Mouse (Mus musculus) kidney, embryonic 16.5 days (tissue): ENCODE results near the gene Lmnb2. TPM values are rescaled to one million over a fixed set of nuclear protein-coding genes. Genes with fewer than 3 reads are reported as not detected.
A peak's percentile ranks its signal among the peaks of the same experiment; 100 is the strongest.

Experiments
- ATAC-seq: fragments of 200-750 bp; cut with Nextera tagmentation; 2 replicates; pipeline ENCODE4 v1.8.0; 2017; ENCODE audit warnings: moderate TSS enrichment; ENCODE audit not compliant: low FRiP score, low TSS enrichment
- H3K27ac ChIP-seq: fragments of 300-500 bp; sonication (generic); 2 replicates; pipeline ENCODE4 v1.5.1; 2014; ENCODE audit warnings: low read length
- H3K27me3 ChIP-seq: fragments of 300-500 bp; sonication (generic); 2 replicates; pipeline ENCODE4 v1.6.1; 2014; ENCODE audit warnings: low read length, control low read depth, mixed read lengths; ENCODE audit not compliant: insufficient read depth
- H3K36me3 ChIP-seq: fragments of 300-500 bp; sonication (generic); 2 replicates; pipeline ENCODE4 v1.6.1; 2014; ENCODE audit warnings: low read length, control low read depth, mixed read lengths; ENCODE audit not compliant: insufficient read depth
- H3K4me1 ChIP-seq: fragments of 300-500 bp; sonication (generic); 2 replicates; pipeline ENCODE4 v1.6.1; 2014; ENCODE audit warnings: low read length, control low read depth, mixed read lengths; ENCODE audit not compliant: insufficient read depth
- H3K4me2 ChIP-seq: fragments of 300-500 bp; sonication (generic); replicated peaks from 2 replicates; pipeline ENCODE4 v1.6.1; 2014; ENCODE audit warnings: low read depth, low read length
- H3K4me3 ChIP-seq: fragments of 300-500 bp; sonication (generic); 2 replicates; pipeline ENCODE4 v1.5.1; 2014; ENCODE audit warnings: mild to moderate bottlenecking, low read length
- H3K9ac ChIP-seq: fragments of 300-500 bp; sonication (generic); replicated peaks from 2 replicates; pipeline ENCODE4 v1.6.1; 2014; ENCODE audit warnings: low read length
- H3K9me3 ChIP-seq: fragments of 300-500 bp; sonication (generic); 2 replicates; pipeline ENCODE4 v1.6.1; 2016; ENCODE audit warnings: low read length, control low read depth
- WGBS: fragments of 180-500 bp; shearing (Covaris S2); extraction: QIAGEN DNeasy Blood & Tissue Kit; methylation state at CpG from one replicate; pipeline ENCODE4 v1.1.7; 2014; 5-methylcytosine and 5-hydroxymethylcytosine counted together
- polyA plus RNA-seq: library from polyadenylated mRNA; unstranded; fragments of >200 nt; fragmentation: Nextera tagmentation; extraction: Ambion mirVana; gene quantifications from 2 replicates; pipeline ENCODE4 v1.2.1, GENCODE M21; 2015

The Lmnb2 gene
- polyA plus RNA-seq, 1 experiment from 2014 or later: 61.8 TPM

- peaks cover 5% of the 10 kb centered on the region; the same call in 1 of the 2 replicates for H3K36me3 ChIP-seq
- 80% methylated on average over 7 of the region's 7 CpGs for WGBS
- no peak for ATAC-seq
- H3K4me1 ChIP-seq: peaks cover 11% of the 10 kb centered on the region
- no peaks in the 10 kb centered on the region for H3K27me3 ChIP-seq
- H3K9me3 ChIP-seq: no peaks in the 10 kb centered on the region
- H3K4me3 ChIP-seq: no peak overlapping the region
- H3K9ac ChIP-seq: no peak overlapping the region
- H3K27ac ChIP-seq: no peak overlapping the region
- H3K4me2 ChIP-seq: no peak overlapping the region
Measured at GRCm38 (mm10) chr10:80895100-80895499, 22.9 kb downstream of the Lmnb2 start.

GRCm38 (mm10) chr10:80887181-80887580 is 30.9 kb downstream of the Lmnb2 start:
- no peaks in the 10 kb centered on the region for H3K9me3 ChIP-seq
- H3K27ac ChIP-seq: no peak overlapping the region
- whole genome bisulfite sequencing: 36% methylated on average over 11 of the region's 11 CpGs
- no peak overlapping the region for H3K9ac ChIP-seq
- peaks cover 11% of the 10 kb centered on the region; the same call in 1 of the 2 replicates for H3K27me3 ChIP-seq
- no peak overlapping the region for H3K4me3 ChIP-seq
- no peak overlapping the region for H3K4me2 ChIP-seq
- no peak for ATAC-seq
- H3K36me3 ChIP-seq: no peaks in the 10 kb centered on the region
- no peaks in the 10 kb centered on the region for H3K4me1 ChIP-seq

- WGBS: 31% methylated on average over 10 of the region's 10 CpGs
- no peak for ATAC-seq
- Histone ChIP-seq H3K4me2 (no peak overlapping the region), H3K4me1 (no peaks in the 10 kb centered on the region), H3K36me3 (no peaks in the 10 kb centered on the region), H3K27ac (no peak overlapping the region), H3K27me3 (no peaks in the 10 kb centered on the region), H3K9ac (no peak overlapping the region), H3K9me3 (no peaks in the 10 kb centered on the region), H3K4me3 (no peak overlapping the region)
Measured at GRCm38 (mm10) chr10:80881301-80881700, 36.7 kb downstream of the Lmnb2 start.

GRCm38 (mm10) chr10:80880901-80881300 is 37.1 kb downstream of the Lmnb2 start:
- no peak for ATAC-seq
- H3K9me3 ChIP-seq: no peaks in the 10 kb centered on the region
- no peak overlapping the region for H3K27ac ChIP-seq
- no peak overlapping the region for H3K9ac ChIP-seq
- no peak overlapping the region for H3K4me2 ChIP-seq
- H3K4me3 ChIP-seq: no peak overlapping the region
- no peaks in the 10 kb centered on the region for H3K27me3 ChIP-seq
- H3K4me1 ChIP-seq: no peaks in the 10 kb centered on the region
- 74% methylated on average over 2 of the region's 2 CpGs for WGBS
- H3K36me3 ChIP-seq: no peaks in the 10 kb centered on the region

- Histone ChIP-seq H3K4me1 (no peaks in the 10 kb centered on the region), H3K36me3 (no peaks in the 10 kb centered on the region), H3K4me2 (no peak overlapping the region), H3K9ac (no peak overlapping the region), H3K27ac (no peak overlapping the region), H3K9me3 (no peaks in the 10 kb centered on the region), H3K4me3 (no peak overlapping the region), H3K27me3 (no peaks in the 10 kb centered on the region)
- WGBS: 9% methylated on average over 5 of the region's 5 CpGs
- ATAC-seq: peak; percentile 28; the same call in 1 of the 2 replicates
Measured at GRCm38 (mm10) chr10:80880131-80880641, 37.9 kb downstream of the Lmnb2 start.

- ATAC-seq: no peak
- WGBS: 24% methylated on average over 3 of the region's 3 CpGs
- H3K9me3 ChIP-seq: no peaks in the 10 kb centered on the region
- H3K36me3 ChIP-seq: no peaks in the 10 kb centered on the region
- no peaks in the 10 kb centered on the region for H3K4me1 ChIP-seq
- H3K4me3 ChIP-seq: no peak overlapping the region
- H3K27ac ChIP-seq: no peak overlapping the region
- no peak overlapping the region for H3K4me2 ChIP-seq
- no peak overlapping the region for H3K9ac ChIP-seq
- H3K27me3 ChIP-seq: no peaks in the 10 kb centered on the region
Measured at GRCm38 (mm10) chr10:80876594-80876993, 41.5 kb downstream of the Lmnb2 start.

GRCm38 (mm10) chr10:80876028-80876427 is 42.0 kb downstream of the Lmnb2 start:
- no peak overlapping the region for H3K4me3 ChIP-seq
- no peaks in the 10 kb centered on the region for H3K36me3 ChIP-seq
- no peak overlapping the region for H3K4me2 ChIP-seq
- H3K27me3 ChIP-seq: no peaks in the 10 kb centered on the region
- WGBS: 23% methylated on average over 5 of the region's 5 CpGs
- no peak; the same call in 1 of the 2 replicates for ATAC-seq
- no peak overlapping the region for H3K27ac ChIP-seq
- no peaks in the 10 kb centered on the region for H3K4me1 ChIP-seq
- H3K9me3 ChIP-seq: no peaks in the 10 kb centered on the region
- no peak overlapping the region; the same call in 1 of the 2 replicates for H3K9ac ChIP-seq

- Histone ChIP-seq H3K4me1 (no peaks in the 10 kb centered on the region), H3K9me3 (no peaks in the 10 kb centered on the region), H3K36me3 (no peaks in the 10 kb centered on the region), H3K4me3 (no peak overlapping the region), H3K9ac (no peak overlapping the region), H3K27me3 (no peaks in the 10 kb centered on the region), H3K27ac (no peak overlapping the region), H3K4me2 (no peak overlapping the region)
- ATAC-seq: no peak
- 76% methylated on average over 9 of the region's 9 CpGs for WGBS
Measured at GRCm38 (mm10) chr10:80874035-80874434, 44.0 kb downstream of the Lmnb2 start.

- Histone ChIP-seq H3K36me3 (peaks cover 14% of the 10 kb centered on the region), H3K27me3 (no peaks in the 10 kb centered on the region), H3K27ac (no peak within 1 kb of the TSS), H3K4me1 (no peaks in the 10 kb centered on the region), H3K4me3 (no peak within 1 kb of the TSS), H3K9me3 (no peaks in the 10 kb centered on the region), H3K9ac (no peak within 1 kb of the TSS), H3K4me2 (no peak within 1 kb of the TSS)
- WGBS: 30% methylated on average over 9 of the region's 9 CpGs
- no peak for ATAC-seq
Measured at GRCm38 (mm10) chr10:80871581-80871980, 46.5 kb downstream of the Lmnb2 start, which contains the start of gene Tmprss9. Gene Tmprss9 (plus strand): TSS chr10:80871848.

- no peak overlapping the region for H3K27ac ChIP-seq
- no peaks in the 10 kb centered on the region for H3K27me3 ChIP-seq
- H3K36me3 ChIP-seq: peaks cover 15% of the 10 kb centered on the region
- H3K4me1 ChIP-seq: no peaks in the 10 kb centered on the region
- 71% methylated on average over 2 of the region's 6 CpGs for WGBS
- H3K9me3 ChIP-seq: no peaks in the 10 kb centered on the region
- no peak overlapping the region for H3K4me2 ChIP-seq
- no peak overlapping the region for H3K4me3 ChIP-seq
- no peak for ATAC-seq
- H3K9ac ChIP-seq: no peak overlapping the region
Measured at GRCm38 (mm10) chr10:80870993-80871392, 47.1 kb downstream of the Lmnb2 start.
